Mouse (Mus musculus): ENCODE data around the gene Ppp6c. TPM values are rescaled to one million over a fixed set of nuclear protein-coding genes. Genes with fewer than 3 reads are reported as not detected.

Ppp6c gene
- polyA plus RNA-seq, 2 experiments from 2014 or later = 130 to 146 TPM

Other genes with a start within 250 kb of the Ppp6c start
- gene Wdr38, start 229.0 kb downstream of the Ppp6c start, polyA plus RNA-seq (2017; shearing (Covaris generic)) = 1 to 10 TPM; 1.1 TPM
- 100 to 1,000 TPM; 120 to 136 TPM for gene Arpc5l, start 221.1 kb downstream of the Ppp6c start, polyA plus RNA-seq (2017; shearing (Covaris generic))
- gene Rpl35, start 220.8 kb downstream of the Ppp6c start, polyA plus RNA-seq (2017; shearing (Covaris generic)) = 1,000 to 10,000 TPM; 1,939 to 1,985 TPM
- 10 to 100 TPM; 23.8 to 26.3 TPM for gene Golga1, start 160.9 kb downstream of the Ppp6c start, polyA plus RNA-seq (2017; shearing (Covaris generic))
- gene Scai, start 35.7 kb downstream of the Ppp6c start, polyA plus RNA-seq (2017; shearing (Covaris generic)) = 10 to 100 TPM in 1 of 2 experiments, 1 to 10 TPM in 1; 10.0 to 15.0 TPM

Measured in activated CD4-positive, CD25-positive, alpha-beta regulatory T cell, adult 4 months (primary cell).